ENCODE assay signal across 14 mouse cellular contexts in genomic region chr2:26533249-26533648, GRCm38 (mm10). TPM values are rescaled to one million over a fixed set of nuclear protein-coding genes. Genes with fewer than 3 reads are reported as not detected.
DNase-seq lines count a peak whose midpoint lies in the region; ATAC-seq and TF ChIP-seq lines count a peak whose summit lies in the region.
"Had no signal": no experiment of that assay in that cellular context is flagged by ENCODE, and none has a peak within 500 bp of the region (broad histone marks: within the 10 kb centered on the region; RNA-seq: fewer than 3 reads in every experiment).

No protein-coding gene starts in this region.

- no peaks in the 10 kb centered on the region for H3K9me3 ChIP-seq in forebrain, postnatal 0 days (ENCODE audit: low read length)
- no peaks in the 10 kb centered on the region for H3K9me3 ChIP-seq in midbrain, embryonic 11.5 days (ENCODE audit: control insufficient read depth, low read length)
- no peaks in the 10 kb centered on the region for H3K9me3 ChIP-seq in stomach, postnatal 0 days (ENCODE audit: control insufficient read depth, low read length)
- H3K9me3 ChIP-seq: heart, embryonic 13.5 days had no signal

- H3K27me3 ChIP-seq in forebrain, postnatal 0 days (ENCODE audit: insufficient read depth, low read length), result no peaks in the 10 kb centered on the region
- H3K27me3 ChIP-seq in midbrain, embryonic 11.5 days (ENCODE audit: control insufficient read depth, insufficient read depth, low read length), result no peaks in the 10 kb centered on the region
- no peaks in the 10 kb centered on the region for H3K27me3 ChIP-seq in stomach, postnatal 0 days (ENCODE audit: control insufficient read depth, insufficient read depth, low read length)
- H3K27me3 ChIP-seq: heart, embryonic 13.5 days had no signal

- DNase-seq in right cerebral cortex, postnatal 10 days (ENCODE audit: low spot score in 2 of 2), result peak; percentile 28 to 33
- DNase-seq in right cerebral cortex, postnatal 4 days, result no peak
- DNase-seq in forebrain, postnatal 0 days, result no peak
- DNase-seq in midbrain, embryonic 11.5 days (ENCODE audit: low spot score, missing footprints), result no peak
- no peak for DNase-seq in thymus, adult 18-20 months
- DNase-seq in stomach, postnatal 0 days (ENCODE audit: low spot score), result no peak
- no peak for DNase-seq in thymus, postnatal 36 days
- DNase-seq in left cerebral cortex, adult 9 months (ENCODE audit: low spot score in 2 of 2), result no peak
- DNase-seq: cerebellum, adult 18-20 months; kidney, adult 9 months; lung, adult 2 months had no signal

- WGBS in forebrain, postnatal 0 days, result 9% methylated on average over 5 of the region's 5 CpGs
- WGBS in midbrain, embryonic 11.5 days, result 47% methylated on average over 5 of the region's 5 CpGs
- 42% methylated on average over 5 of the region's 5 CpGs for WGBS in stomach, postnatal 0 days

- H3K9ac ChIP-seq in forebrain, postnatal 0 days, result no peak overlapping the region
- H3K9ac ChIP-seq in midbrain, embryonic 11.5 days (ENCODE audit: low read length), result peak overlapping the region; percentile 24
- H3K9ac ChIP-seq in stomach, postnatal 0 days (ENCODE audit: low read length), result no peak overlapping the region
- H3K9ac ChIP-seq: heart, embryonic 13.5 days had no signal

- no peak overlapping the region for H3K4me2 ChIP-seq in forebrain, postnatal 0 days (ENCODE audit: low read depth)
- H3K4me2 ChIP-seq in midbrain, embryonic 11.5 days, result no peak overlapping the region
- H3K4me2 ChIP-seq in stomach, postnatal 0 days (replicated peaks; ENCODE audit: low read depth), result no peak overlapping the region
- H3K4me2 ChIP-seq: heart, embryonic 13.5 days had no signal

- 0 out of 2 replicates have a peak overlapping the region, but pooled peaks have one; percentile 40 for H3K27ac ChIP-seq in forebrain, postnatal 0 days (ENCODE audit: low read depth, low read length)
- peak overlapping the region; percentile 25 for H3K27ac ChIP-seq in midbrain, embryonic 11.5 days (ENCODE audit: low read depth, low read length)
- H3K27ac ChIP-seq in stomach, postnatal 0 days (replicated peaks), result no peak overlapping the region
- H3K27ac ChIP-seq: heart, embryonic 13.5 days had no signal

- TF ChIP-seq CTCF in forebrain, postnatal 0 days (IDR thresholded peaks at IDR 0.05; ENCODE audit: low read depth), result no peak
- TF ChIP-seq CTCF in stomach, postnatal 0 days (IDR thresholded peaks at IDR 0.05; ENCODE audit: low read depth), result no peak

- TF ChIP-seq EP300 in stomach, postnatal 0 days (optimal IDR thresholded peaks at IDR 0.05), result no peak

- no peaks in the 10 kb centered on the region for H3K36me3 ChIP-seq in forebrain, postnatal 0 days (ENCODE audit: insufficient read depth)
- no peaks in the 10 kb centered on the region for H3K36me3 ChIP-seq in midbrain, embryonic 11.5 days (ENCODE audit: control insufficient read depth, insufficient read depth, low read length)
- no peaks in the 10 kb centered on the region for H3K36me3 ChIP-seq in stomach, postnatal 0 days (ENCODE audit: control insufficient read depth, insufficient read depth, low read length)
- H3K36me3 ChIP-seq: heart, embryonic 13.5 days had no signal

- H3K4me3 ChIP-seq in forebrain, postnatal 0 days (ENCODE audit: low read depth, low read length), result no peak overlapping the region
- no peak overlapping the region for H3K4me3 ChIP-seq in midbrain, embryonic 11.5 days (ENCODE audit: low read depth, low read length)
- H3K4me3 ChIP-seq in stomach, postnatal 0 days (ENCODE audit: low read depth, low read length), result no peak overlapping the region
- H3K4me3 ChIP-seq: heart, embryonic 13.5 days had no signal

- no peaks in the 10 kb centered on the region for H3K4me1 ChIP-seq in forebrain, postnatal 0 days (ENCODE audit: insufficient read depth)
- H3K4me1 ChIP-seq in midbrain, embryonic 11.5 days (ENCODE audit: control insufficient read depth, insufficient read depth, low read length), result peaks cover 24% of the 10 kb centered on the region
- no peaks in the 10 kb centered on the region for H3K4me1 ChIP-seq in stomach, postnatal 0 days (replicated peaks; ENCODE audit: control insufficient read depth, insufficient read depth)

- ATAC-seq in forebrain, postnatal 0 days, result peak; percentile 55; the same call in 1 of the 2 replicates
- ATAC-seq in midbrain, embryonic 11.5 days (ENCODE audit: low FRiP score), result peak; percentile 54
- ATAC-seq in stomach, postnatal 0 days (ENCODE audit: low FRiP score, low TSS enrichment), result no peak
- ATAC-seq: activated CD4-positive, CD25-positive, alpha-beta regulatory T cell, adult 4 months had no signal

RNA-seq across cellular contexts. Expression of gene Notch1, which starts 16.8 kb away (rescaled TPM):
- 23.8 and 38.7 TPM in 2 replicates for total RNA-seq in forebrain, postnatal 0 days (2014; rRNA removed)
- polyA plus RNA-seq in forebrain, postnatal 0 days (2015; fragmentation: Nextera tagmentation; extraction: Ambion mirVana), result 5.0 and 6.8 TPM in 2 replicates
- 40.8 and 47.5 TPM in 2 replicates for polyA plus RNA-seq in midbrain, embryonic 11.5 days (2014; fragmentation: Nextera tagmentation; extraction: Ambion mirVana)
- 4.8 and 5.6 TPM in 2 replicates for polyA plus RNA-seq in stomach, postnatal 0 days (2015; fragmentation: Nextera tagmentation; extraction: Ambion mirVana)

RNA-seq across cellular contexts. Expression of gene Egfl7, which starts 46.6 kb away (rescaled TPM):
- total RNA-seq in forebrain, postnatal 0 days (2014; rRNA removed), result 63.9 and 64.6 TPM in 2 replicates
- polyA plus RNA-seq in forebrain, postnatal 0 days (2015; fragmentation: Nextera tagmentation; extraction: Ambion mirVana), result 52.8 and 67.3 TPM in 2 replicates
- 52.6 and 58.3 TPM in 2 replicates for polyA plus RNA-seq in midbrain, embryonic 11.5 days (2014; fragmentation: Nextera tagmentation; extraction: Ambion mirVana)
- polyA plus RNA-seq in stomach, postnatal 0 days (2015; fragmentation: Nextera tagmentation; extraction: Ambion mirVana), result 49.7 and 54.3 TPM in 2 replicates

RNA-seq across cellular contexts. Expression of gene Gm20532, which starts 53.2 kb away (rescaled TPM):
- total RNA-seq in forebrain, postnatal 0 days (2014; rRNA removed), result not detected in 2 replicates
- not detected in 2 replicates for polyA plus RNA-seq in forebrain, postnatal 0 days (2015; fragmentation: Nextera tagmentation; extraction: Ambion mirVana)
- not detected in 2 replicates for polyA plus RNA-seq in midbrain, embryonic 11.5 days (2014; fragmentation: Nextera tagmentation; extraction: Ambion mirVana)
- 0.18 TPM in 1 of 2 replicates, not detected in the other for polyA plus RNA-seq in stomach, postnatal 0 days (2015; fragmentation: Nextera tagmentation; extraction: Ambion mirVana)
- total RNA-seq: left cerebral cortex, postnatal 10 days had no signal
- polyA plus RNA-seq: activated CD4-positive, CD25-positive, alpha-beta regulatory T cell, adult 4 months; heart, embryonic 13.5 days; lung, adult 2 months had no signal

Comparison
In these comparisons a context has a peak if more than half of its experiments do, and no peak if none do; other contexts are left out.
1. DNase-seq: peak in right cerebral cortex, postnatal 10 days (2 of 2); none in right cerebral cortex, postnatal 4 days (single experiment), forebrain, postnatal 0 days (single experiment), midbrain, embryonic 11.5 days (single experiment), thymus, adult 18-20 months (0 of 2), stomach, postnatal 0 days (single experiment), thymus, postnatal 36 days (0 of 2) and left cerebral cortex, adult 9 months (0 of 2).